In the genomic region with DNA sequence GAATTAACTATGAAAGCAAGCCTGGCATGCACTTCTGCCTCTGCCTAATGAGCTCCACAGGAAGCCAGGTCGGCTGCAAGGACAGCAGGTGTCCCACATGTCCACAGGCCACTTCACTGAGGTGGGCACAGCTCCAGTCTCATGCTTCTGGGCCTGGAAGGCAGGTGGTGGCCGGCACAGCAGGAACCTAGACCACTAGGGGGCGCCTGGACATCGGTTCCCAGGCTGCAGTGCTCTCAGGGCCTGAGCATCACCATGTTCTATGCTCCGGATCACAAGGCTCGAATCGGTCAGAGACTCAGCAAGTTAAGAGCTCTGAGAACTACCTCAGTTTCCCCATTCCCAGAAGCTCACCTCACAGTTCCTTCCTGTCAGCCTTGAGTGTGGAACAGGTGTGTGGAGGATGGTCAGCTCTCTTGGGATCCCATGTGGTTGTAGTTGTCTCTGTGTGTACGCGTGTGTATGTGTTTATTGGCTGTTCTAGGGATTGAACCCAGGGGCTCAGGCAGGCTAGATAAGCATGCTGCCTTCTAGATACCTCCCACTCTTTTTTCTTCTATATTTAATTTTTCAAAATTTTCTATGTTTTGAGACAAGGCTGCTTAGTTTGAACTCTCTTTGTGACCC, we compare ENCODE assay signal across 8 mouse cellular contexts.
DNase-seq lines count a peak whose midpoint lies in the region; ATAC-seq and TF ChIP-seq lines count a peak whose summit lies in the region.

No protein-coding gene starts in this region.

- H3K27ac ChIP-seq in embryonic facial prominence, embryonic 14.5 days (replicated peaks; ENCODE audit: low read depth, low read length): no peak overlapping the region
- H3K27ac ChIP-seq in heart, embryonic 10.5 days: no peak overlapping the region
- H3K27ac ChIP-seq in kidney, postnatal 0 days: no peak overlapping the region
- H3K27ac ChIP-seq in liver, embryonic 11.5 days (ENCODE audit: low read depth, low read length): no peak overlapping the region
- H3K27ac ChIP-seq in neural tube, embryonic 11.5 days (ENCODE audit: low read depth, low read length): no peak overlapping the region
- no peak overlapping the region for H3K27ac ChIP-seq in stomach, embryonic 15.5 days

- H3K9me3 ChIP-seq in embryonic facial prominence, embryonic 14.5 days (ENCODE audit: control insufficient read depth, low read length): no peaks in the 10 kb centered on the region
- H3K9me3 ChIP-seq in heart, embryonic 10.5 days: no peaks in the 10 kb centered on the region
- no peaks in the 10 kb centered on the region for H3K9me3 ChIP-seq in kidney, postnatal 0 days (replicated peaks; ENCODE audit: low read length)
- no peaks in the 10 kb centered on the region for H3K9me3 ChIP-seq in liver, embryonic 11.5 days (ENCODE audit: control insufficient read depth, low read length)
- no peaks in the 10 kb centered on the region for H3K9me3 ChIP-seq in neural tube, embryonic 11.5 days (ENCODE audit: control insufficient read depth, low read length)
- H3K9me3 ChIP-seq in stomach, embryonic 15.5 days: no peaks in the 10 kb centered on the region

- no peaks in the 10 kb centered on the region for H3K4me1 ChIP-seq in embryonic facial prominence, embryonic 14.5 days (ENCODE audit: control insufficient read depth, insufficient read depth, low read length)
- no peaks in the 10 kb centered on the region for H3K4me1 ChIP-seq in heart, embryonic 10.5 days
- no peaks in the 10 kb centered on the region for H3K4me1 ChIP-seq in kidney, postnatal 0 days (replicated peaks; ENCODE audit: insufficient read depth, low read length)
- no peaks in the 10 kb centered on the region for H3K4me1 ChIP-seq in liver, embryonic 11.5 days (replicated peaks; ENCODE audit: control insufficient read depth, insufficient read depth, low read length)
- H3K4me1 ChIP-seq in neural tube, embryonic 11.5 days (ENCODE audit: control insufficient read depth, insufficient read depth, low read length): no peaks in the 10 kb centered on the region
- H3K4me1 ChIP-seq in stomach, embryonic 15.5 days: no peaks in the 10 kb centered on the region

- TF ChIP-seq CTCF in kidney, postnatal 0 days (IDR thresholded peaks at IDR 0.05; ENCODE audit: low read depth): peak; percentile 86

- DNase-seq in B cell, adult 2 months: peak; percentile 55 to 60
- peak; percentile 41 to 51 for DNase-seq in adrenal gland, postnatal 4 days (ENCODE audit: low spot score in 2 of 2)
- peak; percentile 74 for DNase-seq in embryonic facial prominence, embryonic 14.5 days (ENCODE audit: low spot score)
- peak; percentile 83 for DNase-seq in heart, embryonic 10.5 days (ENCODE audit: low spot score)
- DNase-seq in kidney, postnatal 0 days (ENCODE audit: low spot score): peak; percentile 76
- peak; percentile 68 for DNase-seq in liver, embryonic 11.5 days (ENCODE audit: low spot score)
- peak; percentile 83 for DNase-seq in neural tube, embryonic 11.5 days (ENCODE audit: low spot score)

- peak; percentile 85 for ATAC-seq in embryonic facial prominence, embryonic 14.5 days (ENCODE audit: low read depth)
- peak; percentile 81 for ATAC-seq in kidney, postnatal 0 days (replicated peaks; ENCODE audit: low FRiP score, low read depth)
- peak; percentile 60; the same call in 1 of the 2 replicates for ATAC-seq in liver, embryonic 11.5 days (replicated peaks; ENCODE audit: low FRiP score)
- peak; percentile 79 for ATAC-seq in neural tube, embryonic 11.5 days (ENCODE audit: insufficient read depth, low FRiP score, low TSS enrichment)
- ATAC-seq in stomach, embryonic 15.5 days (ENCODE audit: insufficient read depth, low FRiP score, low read depth): peak; percentile 56; the same call in 1 of the 2 replicates

- no peak overlapping the region for H3K4me2 ChIP-seq in embryonic facial prominence, embryonic 14.5 days (ENCODE audit: low read depth, low read length)
- no peak overlapping the region for H3K4me2 ChIP-seq in kidney, postnatal 0 days (ENCODE audit: low read length)
- H3K4me2 ChIP-seq in liver, embryonic 11.5 days: no peak overlapping the region
- H3K4me2 ChIP-seq in neural tube, embryonic 11.5 days (ENCODE audit: low read depth): no peak overlapping the region
- no peak overlapping the region for H3K4me2 ChIP-seq in stomach, embryonic 15.5 days

- no peaks in the 10 kb centered on the region for H3K36me3 ChIP-seq in embryonic facial prominence, embryonic 14.5 days (ENCODE audit: control insufficient read depth, insufficient read depth, low read length)
- H3K36me3 ChIP-seq in heart, embryonic 10.5 days: no peaks in the 10 kb centered on the region
- no peaks in the 10 kb centered on the region for H3K36me3 ChIP-seq in kidney, postnatal 0 days (ENCODE audit: insufficient read depth, low read length)
- H3K36me3 ChIP-seq in liver, embryonic 11.5 days (ENCODE audit: control insufficient read depth, insufficient read depth, low read length): no peaks in the 10 kb centered on the region
- H3K36me3 ChIP-seq in neural tube, embryonic 11.5 days (ENCODE audit: control insufficient read depth, insufficient read depth, low read length): no peaks in the 10 kb centered on the region
- H3K36me3 ChIP-seq in stomach, embryonic 15.5 days: no peaks in the 10 kb centered on the region

- H3K4me3 ChIP-seq in embryonic facial prominence, embryonic 14.5 days (ENCODE audit: low read depth, low read length): no peak overlapping the region
- no peak overlapping the region for H3K4me3 ChIP-seq in heart, embryonic 10.5 days
- H3K4me3 ChIP-seq in kidney, postnatal 0 days (replicated peaks; ENCODE audit: low read depth, low read length): no peak overlapping the region
- H3K4me3 ChIP-seq in liver, embryonic 11.5 days (ENCODE audit: low read depth, low read length): no peak overlapping the region
- H3K4me3 ChIP-seq in neural tube, embryonic 11.5 days (ENCODE audit: low read depth, low read length): no peak overlapping the region
- no peak overlapping the region for H3K4me3 ChIP-seq in stomach, embryonic 15.5 days (replicated peaks)

- 29% methylated on average over 9 of the region's 9 CpGs for WGBS in embryonic facial prominence, embryonic 14.5 days
- 35% methylated on average over 9 of the region's 9 CpGs for WGBS in heart, embryonic 10.5 days
- WGBS in kidney, postnatal 0 days: 32% methylated on average over 9 of the region's 9 CpGs
- WGBS in liver, embryonic 11.5 days: 37% methylated on average over 9 of the region's 9 CpGs
- 41% methylated on average over 9 of the region's 9 CpGs for WGBS in neural tube, embryonic 11.5 days
- 30% methylated on average over 9 of the region's 9 CpGs for whole genome bisulfite sequencing in stomach, embryonic 15.5 days

- no peaks in the 10 kb centered on the region for H3K27me3 ChIP-seq in embryonic facial prominence, embryonic 14.5 days (replicated peaks; ENCODE audit: control insufficient read depth, insufficient read depth, low read length)
- no peaks in the 10 kb centered on the region for H3K27me3 ChIP-seq in heart, embryonic 10.5 days (ENCODE audit: insufficient read depth, poor library complexity, severe bottlenecking)
- H3K27me3 ChIP-seq in kidney, postnatal 0 days (ENCODE audit: insufficient read depth, low read length): no peaks in the 10 kb centered on the region
- no peaks in the 10 kb centered on the region for H3K27me3 ChIP-seq in liver, embryonic 11.5 days (replicated peaks; ENCODE audit: control insufficient read depth, insufficient read depth, low read length)
- no peaks in the 10 kb centered on the region for H3K27me3 ChIP-seq in neural tube, embryonic 11.5 days (ENCODE audit: control insufficient read depth, insufficient read depth, low read length)
- H3K27me3 ChIP-seq in stomach, embryonic 15.5 days (replicated peaks): no peaks in the 10 kb centered on the region

- no peak overlapping the region for H3K9ac ChIP-seq in embryonic facial prominence, embryonic 14.5 days (ENCODE audit: low read depth, low read length)
- no peak overlapping the region for H3K9ac ChIP-seq in kidney, postnatal 0 days (ENCODE audit: low read depth, low read length)
- H3K9ac ChIP-seq in liver, embryonic 11.5 days (ENCODE audit: low read depth, low read length): no peak overlapping the region
- no peak overlapping the region for H3K9ac ChIP-seq in neural tube, embryonic 11.5 days (ENCODE audit: low read length)
- H3K9ac ChIP-seq in stomach, embryonic 15.5 days: no peak overlapping the region
